Mouse (Mus musculus) myocyte (in vitro differentiated cells): ENCODE data around the gene Tcp10a. TPM values are rescaled to one million over a fixed set of nuclear protein-coding genes. Genes with fewer than 3 reads are reported as not detected.
"Not testable (repeated sequence)": the region's sequence is repeated elsewhere in the genome, so short reads cannot be mapped to it uniquely, and the experiment has no call there.

Experiments used
- H3K27me3 ChIP-seq: one replicate; pipeline ENCODE4 v1.6.1; 2011; ENCODE audit not compliant: control insufficient read depth, insufficient read depth, insufficient read length
- H3K36me3 ChIP-seq: one replicate; pipeline ENCODE4 v1.6.1; 2011; ENCODE audit not compliant: control insufficient read depth, insufficient read depth
- H3K4me2 ChIP-seq: one replicate; pipeline ENCODE4 v1.6.1; 2011; ENCODE audit warnings: low read depth, control low read depth
- H3K4me3 ChIP-seq: one replicate; pipeline ENCODE4 v1.5.1; 2011; ENCODE audit warnings: mild to moderate bottlenecking, control low read depth, moderate library complexity
- H3K79me2 ChIP-seq: one replicate; pipeline ENCODE4 v1.6.1; 2011; ENCODE audit not compliant: control insufficient read depth, insufficient read depth
- H3ac ChIP-seq: one replicate; pipeline ENCODE4 v1.6.1; 2011; ENCODE audit not compliant: control insufficient read depth, insufficient read length
- polyA plus RNA-seq: library from polyadenylated mRNA; unstranded; fragments of >200 nt; fragmentation: generic; extraction: Trizol; gene quantifications from one replicate; pipeline ENCODE4 v1.2.1, GENCODE M21; 2012; ENCODE audit warnings: missing spikeins

The Tcp10a gene
- polyA plus RNA-seq, 1 experiment, result not detected

DNA sequence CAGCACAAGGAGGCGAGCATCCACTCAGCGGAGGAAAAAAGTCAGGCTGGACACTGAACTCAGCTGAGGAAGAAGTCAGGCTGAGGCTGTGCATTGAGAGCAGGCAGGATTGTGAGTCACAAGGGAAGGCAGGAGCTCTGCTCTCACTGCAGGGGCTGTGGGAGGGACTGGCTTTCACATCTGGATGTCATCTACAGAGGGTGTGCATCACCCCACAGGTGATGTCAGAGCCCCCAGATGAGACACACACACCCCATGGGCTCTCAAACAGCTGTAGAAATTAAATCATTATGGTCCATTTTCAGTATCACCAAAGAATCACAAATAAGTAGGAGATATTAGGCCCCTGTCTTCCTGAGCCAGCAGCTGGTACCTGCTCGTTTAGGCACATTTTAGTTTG lies 60.9 kb downstream of the Tcp10a start, which contains the start of gene Unc93a2:
Gene Unc93a2, minus strand, starts transcription at position 101 of the 400 bp plus-strand sequence.
- H3K36me3 ChIP-seq, H3ac ChIP-seq, H3K4me2 ChIP-seq, H3K79me2 ChIP-seq, H3K27me3 ChIP-seq, H3K4me3 ChIP-seq: not testable (repeated sequence)

DNA sequence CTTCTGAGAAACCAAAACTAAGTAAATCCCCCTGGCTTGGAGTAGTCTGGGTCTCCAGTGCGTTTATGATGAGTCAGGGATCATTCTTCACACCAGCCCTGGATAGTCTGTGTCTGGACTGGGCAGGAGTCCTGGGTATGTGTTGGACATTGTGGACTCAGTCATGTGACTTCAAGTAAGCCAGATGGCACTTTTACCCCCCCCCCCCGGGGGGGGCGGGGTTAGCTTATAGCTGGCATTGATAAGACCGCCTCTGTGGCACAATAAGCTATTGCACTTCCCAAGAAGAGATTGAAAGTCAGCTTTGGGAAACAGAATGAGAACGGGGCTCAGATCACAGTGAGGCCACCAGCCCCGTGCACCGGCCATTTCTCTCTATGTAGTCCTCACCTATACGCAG lies 61.6 kb downstream of the Tcp10a start:
- not testable (repeated sequence) for H3K79me2 ChIP-seq, H3K27me3 ChIP-seq, H3K4me3 ChIP-seq, H3K4me2 ChIP-seq, H3K36me3 ChIP-seq, H3ac ChIP-seq

GRCm38 (mm10) chr17:7388341-7388957 lies 64.0 kb downstream of the Tcp10a start:
- H3ac ChIP-seq, H3K4me3 ChIP-seq, H3K27me3 ChIP-seq, H3K36me3 ChIP-seq, H3K79me2 ChIP-seq, H3K4me2 ChIP-seq: not testable (repeated sequence)

DNA sequence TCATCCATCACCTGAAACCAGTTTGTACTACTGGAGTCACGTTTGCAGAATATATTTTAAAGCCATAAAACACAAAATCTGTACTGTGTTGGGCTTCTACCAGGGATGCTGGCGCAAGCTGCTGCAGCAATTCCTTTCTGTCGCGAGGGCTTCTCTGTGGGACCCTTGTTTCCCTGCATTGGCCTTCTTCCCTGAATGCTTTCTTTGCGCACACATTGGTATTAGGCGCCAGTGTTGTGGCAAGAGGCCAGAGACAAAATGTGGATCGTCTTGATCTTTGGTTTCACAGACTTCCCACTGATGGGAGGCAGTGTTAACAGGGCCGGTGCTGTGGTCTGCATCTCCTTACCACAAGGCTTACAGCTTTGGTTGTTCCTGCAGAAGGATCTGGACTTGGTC lies 64.5 kb downstream of the Tcp10a start:
- not testable (repeated sequence) for H3K79me2 ChIP-seq, H3K4me2 ChIP-seq, H3ac ChIP-seq, H3K36me3 ChIP-seq, H3K27me3 ChIP-seq, H3K4me3 ChIP-seq

GRCm38 (mm10) chr17:7389898-7390297 lies 65.5 kb downstream of the Tcp10a start:
- H3K27me3 ChIP-seq, H3K36me3 ChIP-seq, H3K4me3 ChIP-seq, H3K4me2 ChIP-seq, H3K79me2 ChIP-seq, H3ac ChIP-seq: not testable (repeated sequence)

GRCm38 (mm10) chr17:7395116-7395515 lies 70.7 kb downstream of the Tcp10a start:
- H3K79me2 ChIP-seq, H3K36me3 ChIP-seq, H3K4me3 ChIP-seq, H3K27me3 ChIP-seq, H3K4me2 ChIP-seq, H3ac ChIP-seq: not testable (repeated sequence)

Other genes with a start within 250 kb of the Tcp10a start
- gene Rps6ka2, start 154.5 kb upstream of the Tcp10a start, polyA plus RNA-seq, result 56.9 TPM
- not detected for gene Ttll2, start 28.1 kb downstream of the Tcp10a start, polyA plus RNA-seq
- gene Gm49630, start 47.3 kb downstream of the Tcp10a start, polyA plus RNA-seq, result not detected
- not detected for gene Unc93a2, start 60.8 kb downstream of the Tcp10a start, polyA plus RNA-seq